Mouse (Mus musculus) ES-Bruce4 (cell line): Measurements from ENCODE around the gene Ttc39b. TPM values are rescaled to one million over a fixed set of nuclear protein-coding genes. Genes with fewer than 3 reads are reported as not detected.

Experiments
- H3K27ac ChIP-seq: 2 replicates; pipeline ENCODE4 v1.5.1; 2012; ENCODE audit warnings: low read length, inconsistent platforms; ENCODE audit not compliant: insufficient read depth
- H3K27me3 ChIP-seq: 2 replicates; pipeline ENCODE4 v1.6.1; 2012; ENCODE audit warnings: mild to moderate bottlenecking, low read length, inconsistent platforms; ENCODE audit not compliant: control insufficient read depth, poor library complexity, insufficient read depth, severe bottlenecking
- H3K36me3 ChIP-seq: 2 replicates; pipeline ENCODE4 v1.6.1; 2012; ENCODE audit warnings: inconsistent platforms, mild to moderate bottlenecking, low read length, moderate library complexity; ENCODE audit not compliant: control insufficient read depth, poor library complexity, insufficient read depth, severe bottlenecking
- H3K4me1 ChIP-seq: one replicate; pipeline ENCODE4 v1.8.1; 2011; ENCODE audit warnings: low read length; ENCODE audit not compliant: control insufficient read depth, insufficient read depth
- H3K4me3 ChIP-seq: 2 replicates; pipeline ENCODE4 v1.5.1; 2011; ENCODE audit warnings: low read depth, mild to moderate bottlenecking, low read length
- H3K9ac ChIP-seq: 2 replicates; pipeline ENCODE4 v1.6.1; 2012; ENCODE audit warnings: low read depth, mild to moderate bottlenecking, inconsistent platforms; ENCODE audit not compliant: poor library complexity, severe bottlenecking
- H3K9me3 ChIP-seq: replicated peaks from 2 replicates; pipeline ENCODE4 v1.6.1; 2012; ENCODE audit warnings: mild to moderate bottlenecking, low read length, inconsistent platforms; ENCODE audit not compliant: control insufficient read depth, poor library complexity, insufficient read depth, severe bottlenecking
- CTCF ChIP-seq: IDR thresholded peaks from one replicate; pipeline ENCODE4 v1.8.1; 2011; ENCODE audit warnings: low read depth, low read length
- EP300 ChIP-seq: IDR thresholded peaks from 2 replicates; pipeline ENCODE4 v1.6.1; 2011; ENCODE audit warnings: low read depth, low read length; ENCODE audit not compliant: insufficient read depth
- POLR2A ChIP-seq: IDR thresholded peaks from one replicate; pipeline ENCODE4 v1.8.1; 2011; ENCODE audit warnings: low read length; ENCODE audit not compliant: insufficient read depth
- polyA plus RNA-seq: library from polyadenylated mRNA; stranded (reverse); fragments of >200 nt; gene quantifications from 2 replicates; pipeline ENCODE4 v1.2.4, GENCODE M21; 2011; ENCODE audit warnings: low read depth; ENCODE audit not compliant: missing spikeins, insufficient read depth, insufficient read length

Gene Ttc39b
- polyA plus RNA-seq, 1 experiment, result 48.9 TPM

GRCm38 (mm10) chr4:83206416-83206802 is 117.6 kb downstream of the Ttc39b start:
- TF ChIP-seq CTCF, result no peak
- no peak for TF ChIP-seq EP300
- TF ChIP-seq POLR2A, result no peak
- Histone ChIP-seq H3K27me3 (no peaks in the 10 kb centered on the region), H3K27ac (no peak overlapping the region), H3K9ac (no peak overlapping the region), H3K4me1 (no peaks in the 10 kb centered on the region), H3K36me3 (no peaks in the 10 kb centered on the region), H3K9me3 (no peaks in the 10 kb centered on the region), H3K4me3 (no peak overlapping the region)

GRCm38 (mm10) chr4:83199391-83199790 is 124.7 kb downstream of the Ttc39b start:
- Histone ChIP-seq H3K4me3 (no peak overlapping the region), H3K9me3 (no peaks in the 10 kb centered on the region), H3K9ac (no peak overlapping the region), H3K4me1 (no peaks in the 10 kb centered on the region), H3K36me3 (no peaks in the 10 kb centered on the region), H3K27me3 (0 out of 2 replicates have a peak, but pooled peaks cover 2% of the 10 kb centered on the region), H3K27ac (no peak overlapping the region)
- no peak for TF ChIP-seq POLR2A
- no peak for TF ChIP-seq EP300
- TF ChIP-seq CTCF, result no peak

- no peaks in the 10 kb centered on the region for H3K9me3 ChIP-seq
- 0 out of 2 replicates have a peak, but pooled peaks cover 2% of the 10 kb centered on the region for H3K27me3 ChIP-seq
- no peaks in the 10 kb centered on the region for H3K4me1 ChIP-seq
- H3K4me3 ChIP-seq, result no peak overlapping the region
- H3K36me3 ChIP-seq, result no peaks in the 10 kb centered on the region
- no peak overlapping the region for H3K27ac ChIP-seq
- H3K9ac ChIP-seq, result no peak overlapping the region
- TF ChIP-seq CTCF, result no peak
- no peak for TF ChIP-seq POLR2A
- TF ChIP-seq EP300, result no peak
Measured at GRCm38 (mm10) chr4:83198123-83198522, 125.9 kb downstream of the Ttc39b start.

- Histone ChIP-seq H3K36me3 (no peaks in the 10 kb centered on the region), H3K27ac (no peak overlapping the region), H3K9ac (no peak overlapping the region), H3K4me3 (no peak overlapping the region), H3K4me1 (no peaks in the 10 kb centered on the region), H3K27me3 (no peaks in the 10 kb centered on the region), H3K9me3 (no peaks in the 10 kb centered on the region)
- TF ChIP-seq CTCF (no peak), EP300 (no peak), POLR2A (no peak)
Measured at GRCm38 (mm10) chr4:83189736-83190135, 134.3 kb downstream of the Ttc39b start.

- Histone ChIP-seq H3K9ac (no peak overlapping the region), H3K36me3 (no peaks in the 10 kb centered on the region), H3K4me3 (no peak overlapping the region), H3K27me3 (no peaks in the 10 kb centered on the region), H3K4me1 (no peaks in the 10 kb centered on the region), H3K9me3 (no peaks in the 10 kb centered on the region), H3K27ac (no peak overlapping the region)
- TF ChIP-seq EP300, result no peak
- no peak for TF ChIP-seq CTCF
- no peak for TF ChIP-seq POLR2A
Measured at GRCm38 (mm10) chr4:83187324-83187723, 136.7 kb downstream of the Ttc39b start.

GRCm38 (mm10) chr4:83186448-83186847 is 137.6 kb downstream of the Ttc39b start:
- Histone ChIP-seq H3K4me3 (no peak overlapping the region), H3K27ac (no peak overlapping the region), H3K36me3 (no peaks in the 10 kb centered on the region), H3K27me3 (no peaks in the 10 kb centered on the region), H3K9me3 (no peaks in the 10 kb centered on the region), H3K4me1 (no peaks in the 10 kb centered on the region), H3K9ac (no peak overlapping the region)
- TF ChIP-seq POLR2A (no peak), EP300 (no peak), CTCF (no peak)
